Mouse (Mus musculus) embryonic fibroblast, embryonic 13.5 days (primary cell): Measurements from ENCODE around the gene Gadd45a.

ENCODE experiments used
- CTCF ChIP-seq: IDR thresholded peaks from 2 replicates; pipeline ENCODE4 v1.5.1; 2011; ENCODE audit warnings: mild to moderate bottlenecking, control low read depth, low read length, moderate library complexity, borderline replicate concordance; ENCODE audit not compliant: insufficient read depth
- POLR2A ChIP-seq: IDR thresholded peaks from 2 replicates; pipeline ENCODE4 v1.6.1; 2011; ENCODE audit warnings: low read depth, mild to moderate bottlenecking, control low read depth, low read length, moderate library complexity

DNA sequence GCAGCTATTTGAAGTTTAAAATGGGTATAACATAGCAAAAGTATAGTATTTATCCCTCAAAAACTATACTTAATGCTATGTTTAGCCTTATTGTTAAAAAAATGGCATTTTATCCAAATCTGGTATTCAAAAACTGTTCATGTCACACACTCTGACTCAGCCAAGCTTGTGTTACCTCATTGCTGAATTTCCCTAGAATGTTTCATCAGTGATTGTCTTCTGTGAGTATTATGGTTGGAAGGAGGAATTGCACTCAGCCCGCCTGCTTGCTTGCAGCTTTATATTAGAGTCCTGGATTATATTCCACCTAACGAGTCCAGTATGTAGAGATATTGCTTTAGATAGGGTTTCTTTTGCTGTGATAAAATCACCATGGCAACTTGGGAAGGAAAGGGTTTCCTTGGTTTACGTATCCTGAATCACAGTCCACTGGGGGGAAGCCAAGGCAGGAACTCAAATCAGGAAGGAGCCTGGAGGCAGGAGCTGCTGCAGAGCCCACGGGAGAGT lies 3.7 kb upstream of the Gadd45a start:
- TF ChIP-seq CTCF: no peak
- no peak for TF ChIP-seq POLR2A
